Mouse (Mus musculus) cerebellum, postnatal 36 days (tissue): ENCODE results near the gene Gm45062.
A peak's percentile ranks its signal among the peaks of the same experiment; 100 is the strongest.

Experiments used
- DNase-seq, 2 experiments: peaks; one replicate each; pipeline ENCODE4 v3.0.0; 2021 to 2022; ENCODE audit warnings: mixed read lengths in 2 of 2

The Gm45062 gene

DNA sequence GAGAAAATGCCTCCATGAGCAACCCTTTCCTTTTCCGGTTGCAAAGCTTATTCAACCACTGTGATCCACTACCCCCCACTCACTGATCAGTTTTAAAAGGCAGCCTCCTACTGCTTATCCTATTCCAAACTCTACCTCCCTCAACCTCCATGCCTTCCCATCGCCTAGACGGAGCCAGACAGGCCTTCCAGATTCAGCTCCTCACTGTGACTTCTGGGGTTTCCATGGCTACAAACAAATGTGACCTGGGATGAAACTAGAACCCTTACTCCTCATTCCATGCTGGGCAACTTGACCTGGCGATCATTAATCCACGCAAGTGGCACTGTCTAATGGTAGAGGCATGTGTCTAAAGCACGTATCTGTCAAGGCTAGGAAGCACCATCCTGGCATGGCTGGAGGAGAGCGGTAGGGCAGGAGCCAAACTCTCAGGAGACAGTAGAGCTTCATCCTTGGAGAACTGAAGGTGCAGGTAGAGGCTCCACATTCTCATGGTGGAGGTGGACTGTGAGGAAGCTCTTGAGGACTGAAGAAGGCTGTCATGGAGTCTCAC lies 369.5 kb downstream of the Gm45062 start:
- DNase-seq, result peak in 1 of 2 experiments; percentile 2

DNA sequence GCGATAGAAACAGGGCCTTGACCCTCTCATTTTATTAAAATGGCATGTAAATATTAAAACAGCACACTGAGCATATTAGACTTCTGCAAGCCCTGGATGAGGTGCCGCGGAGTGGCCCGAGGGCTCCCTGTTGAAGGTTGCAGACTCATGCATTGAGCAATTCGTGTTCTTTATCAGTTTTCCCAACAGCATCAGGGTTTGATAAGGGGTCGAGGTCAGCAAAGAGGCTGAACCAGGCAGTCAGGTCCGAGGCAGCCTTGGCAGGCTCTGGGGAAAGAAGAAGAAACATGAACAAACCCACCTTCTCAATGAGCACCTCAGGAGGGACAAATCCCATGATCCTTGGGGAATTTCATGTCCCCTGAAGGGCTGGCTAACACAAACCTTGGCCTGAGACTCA lies 371.3 kb downstream of the Gm45062 start:
- no peak for DNase-seq

DNA sequence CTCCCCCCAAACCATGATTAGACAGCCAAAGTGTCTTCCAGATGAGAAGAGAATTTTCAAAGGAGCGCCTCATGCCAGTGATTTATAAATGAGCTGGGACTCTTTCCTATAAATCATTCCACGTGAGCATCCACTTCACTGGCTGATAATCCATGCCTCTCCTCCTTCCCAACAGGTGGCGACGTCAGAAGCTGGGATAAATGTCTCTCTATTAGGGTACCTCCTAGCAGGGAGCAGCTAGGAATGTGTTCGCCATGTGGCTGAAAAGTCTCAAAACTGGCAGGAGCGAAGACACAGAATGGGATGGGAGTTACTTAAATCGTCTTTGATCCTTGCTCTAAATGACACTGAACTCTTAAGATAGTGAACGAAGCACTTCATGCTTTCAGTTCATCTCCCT lies 372.1 kb downstream of the Gm45062 start:
- no peak for DNase-seq

DNA sequence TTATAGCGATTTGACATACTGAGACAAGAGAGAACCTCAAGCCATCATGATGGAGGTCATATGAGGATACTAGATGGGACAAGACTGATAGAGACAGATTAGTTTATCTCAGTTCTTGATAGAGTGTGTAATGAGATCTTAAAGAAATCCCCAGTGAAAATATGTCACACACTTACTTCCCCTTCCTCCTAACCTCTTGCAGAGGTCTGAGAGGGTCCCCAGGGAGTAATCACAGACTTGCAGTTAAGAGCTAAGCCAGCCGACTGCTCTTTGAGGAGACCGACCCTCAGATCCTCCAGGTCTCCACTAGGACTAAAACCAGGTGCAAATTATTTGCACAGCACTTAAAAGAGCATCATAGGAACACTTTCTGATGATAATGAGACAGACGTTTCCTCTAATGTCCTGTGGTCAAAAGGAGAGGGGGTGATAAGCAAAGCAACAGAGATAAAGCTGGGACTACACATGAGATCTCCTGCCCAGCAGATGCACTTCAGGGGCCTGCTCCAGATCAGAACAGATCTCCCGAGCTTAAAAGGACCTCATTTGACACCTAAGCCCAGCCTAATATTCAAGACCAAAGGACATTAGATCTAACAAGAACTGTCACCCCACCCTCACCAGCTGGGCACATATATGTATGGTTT lies 372.9 kb downstream of the Gm45062 start:
- no peak for DNase-seq

DNA sequence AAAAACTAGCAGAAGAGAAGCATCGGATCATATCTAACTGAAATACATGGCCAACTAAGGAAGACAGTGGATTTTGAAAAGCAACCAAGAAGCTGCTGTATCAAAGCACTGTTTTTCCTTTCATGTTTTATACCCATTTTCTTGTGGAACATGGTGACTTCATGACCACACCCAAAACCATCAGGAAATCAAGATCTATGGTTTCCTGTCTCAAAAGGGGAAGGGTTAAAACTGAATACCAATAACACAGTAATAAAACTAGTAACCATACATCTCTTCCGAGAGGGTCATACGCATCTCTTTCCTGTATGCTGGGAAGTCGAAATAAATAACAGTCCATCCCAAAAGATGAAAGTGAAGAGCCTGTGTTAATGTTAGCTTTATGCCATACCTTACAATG lies 373.5 kb downstream of the Gm45062 start:
- DNase-seq, result no peak

DNA sequence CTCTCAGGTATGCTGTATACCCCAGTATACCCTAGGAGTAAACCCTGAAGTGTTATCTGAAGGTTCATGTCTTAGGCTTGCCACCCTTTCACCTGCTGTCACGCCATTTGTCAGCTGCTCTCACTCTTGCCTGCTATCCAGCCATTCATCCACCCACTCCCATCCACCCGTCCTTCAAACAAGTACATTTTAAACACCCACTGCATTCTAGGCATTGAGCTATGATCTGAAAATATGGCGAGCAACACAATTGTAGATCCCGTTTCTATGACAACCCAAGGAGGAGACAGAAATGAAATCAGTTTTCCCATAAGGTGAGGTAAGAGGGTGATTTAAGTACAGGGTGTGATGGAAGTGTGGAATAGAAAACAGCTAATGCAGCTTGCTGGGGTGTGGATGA lies 378.9 kb downstream of the Gm45062 start:
- DNase-seq, result no peak

DNA sequence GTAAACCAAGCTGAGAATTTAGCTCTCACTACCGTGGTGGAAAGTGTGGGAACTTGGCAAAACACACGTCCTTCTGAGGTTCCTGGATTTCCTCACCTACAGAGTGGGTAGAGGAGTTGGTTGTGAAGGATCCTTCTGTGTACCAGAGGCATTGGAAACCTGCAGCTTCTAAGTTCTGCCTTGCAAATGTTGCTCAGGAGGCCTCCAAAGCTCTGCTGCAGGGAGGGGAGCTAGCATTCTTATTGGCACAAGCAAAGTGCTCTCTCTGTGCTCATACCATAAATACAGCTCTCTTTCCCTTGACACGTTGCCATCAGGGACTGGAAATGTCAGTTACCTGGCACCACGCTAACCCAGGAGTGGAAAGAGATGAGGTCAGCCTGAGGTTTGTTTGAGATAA lies 379.6 kb downstream of the Gm45062 start:
- DNase-seq, result peak in 1 of 2 experiments; percentile 38

DNA sequence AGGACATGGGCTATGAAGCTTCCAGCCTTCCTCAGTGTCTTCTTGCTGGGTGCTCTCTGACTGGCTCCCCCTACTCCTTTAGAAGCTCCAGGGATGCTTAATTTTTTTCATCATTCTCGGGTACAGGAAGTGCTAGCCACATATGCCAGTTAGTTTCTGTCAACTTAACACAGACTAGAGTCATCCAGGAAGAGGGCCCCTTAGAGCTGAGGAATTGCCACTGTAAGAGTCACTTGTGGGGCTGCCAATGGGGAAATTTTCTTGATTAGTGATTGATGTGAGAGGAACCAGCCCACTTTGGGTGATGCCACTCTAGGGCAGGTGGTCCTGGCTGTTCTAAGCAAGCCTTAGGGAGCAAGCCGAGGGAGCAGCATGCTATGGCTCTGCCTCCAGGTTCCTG lies 380.3 kb downstream of the Gm45062 start:
- DNase-seq, result no peak

DNA sequence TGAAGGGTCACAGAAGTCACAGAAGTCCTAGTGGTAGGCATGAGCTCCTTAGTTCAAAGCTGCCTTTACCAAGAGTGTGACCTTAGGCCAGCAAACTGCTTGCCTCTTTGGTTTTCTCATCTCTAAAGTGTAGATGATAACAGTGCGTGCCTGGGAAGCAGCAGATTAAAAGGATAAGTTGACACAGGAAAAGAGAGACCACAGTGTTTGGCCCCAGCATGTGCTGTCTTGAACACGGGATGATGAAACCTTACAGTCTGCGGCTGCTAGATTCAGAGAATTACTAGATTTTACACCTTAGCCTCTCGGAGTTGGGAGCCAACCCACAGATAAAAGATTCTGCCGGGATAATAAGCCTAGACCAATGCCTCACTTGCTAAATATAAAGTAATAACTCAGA lies 381.6 kb downstream of the Gm45062 start:
- no peak for DNase-seq

DNA sequence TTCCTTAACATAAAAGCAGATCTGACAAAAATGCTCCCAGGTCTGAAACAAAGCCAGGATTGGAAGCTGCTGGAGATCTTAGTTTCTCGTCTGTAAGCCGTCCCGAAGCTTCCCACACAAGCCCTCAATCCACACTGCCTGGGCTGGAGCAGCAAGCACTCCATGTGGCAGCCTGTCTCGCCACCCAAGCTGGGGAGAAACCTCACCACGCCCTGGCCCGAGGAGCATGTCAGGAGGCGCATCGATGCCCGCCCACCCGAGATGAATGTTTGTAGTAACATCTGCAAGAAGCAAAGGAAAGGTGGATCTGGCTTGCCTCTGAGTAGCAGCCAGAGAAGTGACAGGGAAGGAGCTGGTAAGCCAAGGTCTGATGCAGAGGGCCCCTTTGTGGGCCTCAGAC lies 385.5 kb downstream of the Gm45062 start:
- DNase-seq, result no peak

DNA sequence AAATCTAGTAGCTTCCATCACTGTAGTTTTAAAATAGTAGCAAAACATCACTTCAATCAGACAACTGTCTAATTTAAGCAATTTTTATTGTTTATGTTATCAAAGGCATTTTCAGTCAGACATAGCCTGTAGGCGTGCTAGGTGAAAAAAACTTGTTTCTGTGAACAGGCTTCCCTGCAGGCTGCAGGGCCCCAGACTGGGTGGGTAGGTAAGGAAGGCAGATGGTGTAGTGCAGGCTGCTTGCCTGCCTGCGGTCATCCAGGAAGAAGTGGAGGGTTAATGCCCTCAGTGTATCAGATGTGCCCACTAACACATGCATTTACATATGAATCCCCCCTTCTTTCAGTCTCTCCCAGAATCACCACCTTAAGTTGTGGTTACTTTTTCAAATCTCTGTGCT lies 386.5 kb downstream of the Gm45062 start:
- peak in 1 of 2 experiments; percentile 39 for DNase-seq
